Mouse (Mus musculus): ENCODE results near the gene Rasef. TPM values are rescaled to one million over a fixed set of nuclear protein-coding genes. Genes with fewer than 3 reads are reported as not detected.
"Not testable (repeated sequence)": the region's sequence is repeated elsewhere in the genome, so short reads cannot be mapped to it uniquely, and the experiment has no call there.

Rasef gene
- polyA plus RNA-seq, 1 experiment from 2014 or later, result 0.61 TPM

DNA sequence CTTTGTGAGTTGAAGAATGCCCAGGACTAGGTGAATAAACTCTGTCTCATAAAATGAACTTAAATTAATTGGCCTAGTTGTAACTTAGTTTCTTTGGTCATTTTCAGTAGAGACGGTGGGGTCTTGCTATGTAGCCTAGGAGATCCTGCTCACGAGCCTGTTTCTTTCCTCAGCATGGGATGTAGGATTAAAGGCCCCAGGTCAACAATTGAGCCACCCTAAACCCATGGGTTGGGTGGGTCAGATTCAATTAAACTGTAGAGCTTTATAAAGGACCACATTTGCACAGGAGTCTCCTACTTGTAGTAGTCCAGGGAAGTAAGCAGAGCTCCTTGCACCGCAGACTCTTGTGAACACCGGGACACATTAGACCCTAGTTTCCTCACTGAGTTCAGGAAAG, 122.7 kb downstream of the Rasef start, which contains the start of gene Gm11239:
Gene Gm11239, plus strand, starts transcription at position 301 of the 400 bp plus-strand sequence.
- not testable (repeated sequence) for H3K9ac ChIP-seq (ENCODE audit: low read length); ATAC-seq (ENCODE audit: insufficient read depth, low FRiP score, low TSS enrichment); H3K36me3 ChIP-seq (ENCODE audit: control insufficient read depth, insufficient read depth, low read length); H3K27me3 ChIP-seq (ENCODE audit: control insufficient read depth, insufficient read depth, low read length); DNase-seq (ENCODE audit: low spot score); H3K27ac ChIP-seq (ENCODE audit: low read depth, low read length); H3K4me3 ChIP-seq (ENCODE audit: low read depth, low read length); H3K4me1 ChIP-seq (ENCODE audit: control insufficient read depth, insufficient read depth, low read length); H3K4me2 ChIP-seq (ENCODE audit: low read depth); H3K9me3 ChIP-seq (ENCODE audit: control insufficient read depth, low read length)
- no CpG with 5 or more reads among the region's 4 CpGs for WGBS

Other genes with a start within 250 kb of the Rasef start
- gene Gm11238, start 183.1 kb downstream of the Rasef start, polyA plus RNA-seq (2014; fragmentation: Nextera tagmentation; extraction: Ambion mirVana), result not detected in 2 replicates
- not detected in 2 replicates for gene Gm11237, start 168.0 kb downstream of the Rasef start, polyA plus RNA-seq (2014; fragmentation: Nextera tagmentation; extraction: Ambion mirVana)
- not detected in 2 replicates for gene Gm11236, start 152.9 kb downstream of the Rasef start, polyA plus RNA-seq (2014; fragmentation: Nextera tagmentation; extraction: Ambion mirVana)
- not detected in 2 replicates for gene Gm11239, start 122.6 kb downstream of the Rasef start, polyA plus RNA-seq (2014; fragmentation: Nextera tagmentation; extraction: Ambion mirVana)
- gene Gm428, start 107.5 kb downstream of the Rasef start, polyA plus RNA-seq (2014; fragmentation: Nextera tagmentation; extraction: Ambion mirVana), result not detected in 2 replicates
- not detected in 2 replicates for gene Gm11758, start 85.3 kb upstream of the Rasef start, polyA plus RNA-seq (2014; fragmentation: Nextera tagmentation; extraction: Ambion mirVana)
- gene Gm11757, start 100.1 kb upstream of the Rasef start, polyA plus RNA-seq (2014; fragmentation: Nextera tagmentation; extraction: Ambion mirVana), result not detected in 2 replicates
- gene Gm13871, start 115.0 kb upstream of the Rasef start, polyA plus RNA-seq (2014; fragmentation: Nextera tagmentation; extraction: Ambion mirVana), result not detected in 2 replicates
- gene Gm11756, start 129.8 kb upstream of the Rasef start, polyA plus RNA-seq (2014; fragmentation: Nextera tagmentation; extraction: Ambion mirVana), result 0.25 TPM in 1 of 2 replicates, not detected in the other
- 4.4 and 6.1 TPM in 2 replicates for gene 2310002L09Rik, start 159.9 kb upstream of the Rasef start, polyA plus RNA-seq (2014; fragmentation: Nextera tagmentation; extraction: Ambion mirVana)
- 4.4 and 4.5 TPM in 2 replicates for gene Frmd3, start 222.4 kb upstream of the Rasef start, polyA plus RNA-seq (2014; fragmentation: Nextera tagmentation; extraction: Ambion mirVana)